Mouse (Mus musculus): ENCODE results near the gene Egfl8. TPM values are rescaled to one million over a fixed set of nuclear protein-coding genes. Genes with fewer than 3 reads are reported as not detected.

The Egfl8 gene
- polyA plus RNA-seq, 1 experiment from 2014 or later: 3.8 TPM

DNA sequence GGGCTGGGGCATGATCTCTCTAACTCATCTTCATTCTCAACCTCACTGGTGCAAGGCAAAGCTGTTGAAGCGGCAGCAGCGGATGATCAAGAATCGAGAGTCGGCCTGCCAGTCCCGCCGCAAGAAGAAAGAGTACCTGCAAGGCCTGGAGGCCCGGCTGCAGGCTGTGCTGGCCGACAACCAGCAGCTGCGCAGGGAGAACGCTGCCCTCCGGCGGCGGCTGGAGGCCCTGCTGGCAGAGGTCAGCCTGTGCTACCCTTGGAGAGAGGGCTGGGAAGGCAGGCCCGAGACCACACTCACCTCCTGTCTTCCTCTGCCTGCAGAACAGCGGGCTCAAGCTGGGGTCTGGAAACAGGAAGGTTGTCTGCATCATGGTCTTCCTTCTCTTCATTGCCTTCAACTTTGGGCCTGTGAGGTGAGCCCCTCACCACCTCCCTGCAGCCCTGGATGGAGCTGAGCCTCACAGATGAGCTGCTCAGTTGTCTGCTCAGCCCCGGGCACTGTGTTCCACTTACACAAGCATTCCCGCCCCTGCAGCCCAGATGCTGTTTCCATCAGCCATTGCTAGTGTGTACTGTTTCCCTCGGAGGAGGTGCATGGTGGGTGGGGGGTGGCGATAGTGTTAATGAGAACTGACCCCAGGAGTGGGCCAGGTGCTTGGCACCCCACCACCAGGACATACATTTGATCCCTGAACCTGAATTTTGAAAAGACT lies 35.9 kb upstream of the Egfl8 start:
- WGBS: 47% methylated on average over 19 of the region's 19 CpGs

GRCm38 (mm10) chr17:34650781-34651180 lies 35.0 kb upstream of the Egfl8 start:
- peaks cover 13% of the 10 kb centered on the region for H3K36me3 ChIP-seq (ENCODE audit: control insufficient read depth, insufficient read depth, low read length)
- H3K4me1 ChIP-seq (replicated peaks; ENCODE audit: control insufficient read depth, insufficient read depth, low read length): peaks cover 26% of the 10 kb centered on the region
- H3K27me3 ChIP-seq (ENCODE audit: control insufficient read depth, insufficient read depth, low read depth, low read length): no peaks in the 10 kb centered on the region
- WGBS: 91% methylated on average over 14 of the region's 14 CpGs
- ATAC-seq (ENCODE audit: low read depth): no peak
- no peak overlapping the region for H3K27ac ChIP-seq (ENCODE audit: low read length)
- no peak overlapping the region for H3K4me3 ChIP-seq (ENCODE audit: low read length)
- H3K9me3 ChIP-seq (ENCODE audit: control insufficient read depth, low read length): no peaks in the 10 kb centered on the region
- no peak overlapping the region for H3K9ac ChIP-seq (ENCODE audit: low read length)
- no peak overlapping the region for H3K4me2 ChIP-seq (ENCODE audit: low read depth, low read length)

More for the DNA sequence above, 35.9 kb upstream of the Egfl8 start:
- no peak overlapping the region for H3K4me3 ChIP-seq (ENCODE audit: low read length)
- H3K27me3 ChIP-seq (ENCODE audit: control insufficient read depth, insufficient read depth, low read depth, low read length): no peaks in the 10 kb centered on the region
- H3K36me3 ChIP-seq (ENCODE audit: control insufficient read depth, insufficient read depth, low read length): peaks cover 13% of the 10 kb centered on the region
- H3K27ac ChIP-seq (ENCODE audit: low read length): no peak overlapping the region
- H3K4me1 ChIP-seq (replicated peaks; ENCODE audit: control insufficient read depth, insufficient read depth, low read length): peaks cover 25% of the 10 kb centered on the region
- ATAC-seq (ENCODE audit: low read depth): no peak
- no peaks in the 10 kb centered on the region for H3K9me3 ChIP-seq (ENCODE audit: control insufficient read depth, low read length)
- H3K4me2 ChIP-seq (ENCODE audit: low read depth, low read length): no peak overlapping the region
- H3K9ac ChIP-seq (ENCODE audit: low read length): no peak overlapping the region

- Histone ChIP-seq H3K4me3 (ENCODE audit: low read length) (no peak overlapping the region), H3K4me2 (ENCODE audit: low read depth, low read length) (no peak overlapping the region), H3K9ac (ENCODE audit: low read length) (no peak overlapping the region), H3K4me1 (replicated peaks; ENCODE audit: control insufficient read depth, insufficient read depth, low read length) (peaks cover 23% of the 10 kb centered on the region), H3K36me3 (ENCODE audit: control insufficient read depth, insufficient read depth, low read length) (peaks cover 13% of the 10 kb centered on the region), H3K27me3 (ENCODE audit: control insufficient read depth, insufficient read depth, low read depth, low read length) (no peaks in the 10 kb centered on the region), H3K27ac (ENCODE audit: low read length) (no peak overlapping the region), H3K9me3 (ENCODE audit: control insufficient read depth, low read length) (no peaks in the 10 kb centered on the region)
- ATAC-seq (ENCODE audit: low read depth): no peak
- WGBS: 80% methylated on average over 18 of the region's 18 CpGs
Observed at GRCm38 (mm10) chr17:34649106-34649864, 33.5 kb upstream of the Egfl8 start.

GRCm38 (mm10) chr17:34648141-34648890 lies 32.5 kb upstream of the Egfl8 start:
- Histone ChIP-seq H3K4me2 (ENCODE audit: low read depth, low read length) (peak overlapping the region; percentile 87), H3K4me1 (replicated peaks; ENCODE audit: control insufficient read depth, insufficient read depth, low read length) (peaks cover 24% of the 10 kb centered on the region), H3K9me3 (ENCODE audit: control insufficient read depth, low read length) (no peaks in the 10 kb centered on the region), H3K27ac (ENCODE audit: low read length) (no peak overlapping the region), H3K4me3 (ENCODE audit: low read length) (no peak overlapping the region), H3K27me3 (ENCODE audit: control insufficient read depth, insufficient read depth, low read depth, low read length) (no peaks in the 10 kb centered on the region), H3K9ac (ENCODE audit: low read length) (no peak overlapping the region), H3K36me3 (ENCODE audit: control insufficient read depth, insufficient read depth, low read length) (peaks cover 13% of the 10 kb centered on the region)
- no peak for ATAC-seq (ENCODE audit: low read depth)
- 80% methylated on average over 16 of the region's 16 CpGs for WGBS

DNA sequence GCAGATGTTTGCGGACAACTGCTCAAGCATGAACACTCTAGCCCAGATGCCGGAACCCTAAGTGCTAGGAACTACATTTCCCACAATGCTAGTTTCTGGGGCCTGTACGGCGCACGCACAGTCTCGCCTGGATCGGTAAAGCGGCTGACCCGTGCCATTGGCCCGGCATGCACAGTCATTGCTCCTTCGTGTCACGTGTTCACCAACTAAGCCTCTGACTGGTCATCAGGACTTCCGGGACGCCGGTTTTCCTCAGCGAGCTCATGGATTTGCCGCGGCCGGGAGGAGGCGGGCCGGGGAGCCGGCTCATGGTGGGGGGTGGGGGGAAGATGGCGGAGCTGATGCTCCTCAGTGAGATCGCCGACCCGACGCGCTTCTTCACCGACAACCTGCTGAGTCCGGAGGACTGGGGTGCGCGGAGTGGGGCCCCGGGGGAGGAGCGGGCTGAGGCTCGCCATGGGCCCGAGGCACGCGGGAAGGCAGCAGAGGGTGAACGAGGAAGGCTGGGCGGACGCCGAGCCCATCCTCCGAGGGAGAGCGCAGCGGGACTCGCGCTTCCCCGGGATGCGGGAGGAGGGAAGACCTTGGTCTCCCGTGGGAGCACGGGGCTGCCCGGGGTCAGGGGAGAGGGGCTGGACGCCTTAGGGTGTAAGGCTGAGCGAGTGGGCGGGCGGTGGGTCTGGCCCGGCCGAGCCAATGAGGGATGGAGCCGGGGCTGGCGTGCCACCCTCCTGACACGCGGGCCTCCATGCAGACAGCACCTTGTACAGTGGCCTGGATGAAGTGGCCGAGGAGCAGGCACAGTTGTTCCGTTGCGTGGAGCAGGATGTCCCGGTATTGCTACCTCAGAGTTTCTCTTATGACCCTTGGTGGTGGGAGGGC lies 31.4 kb upstream of the Egfl8 start, which contains the start of gene Atf6b:
Gene Atf6b, plus strand, starts transcription at position 241 of the 882 bp plus-strand sequence.
- Histone ChIP-seq H3K27me3 (ENCODE audit: control insufficient read depth, insufficient read depth, low read depth, low read length) (no peaks in the 10 kb centered on the region), H3K27ac (ENCODE audit: low read length) (peak within 1 kb of the TSS; percentile 36; the same call in 1 of the 2 replicates), H3K4me2 (ENCODE audit: low read depth, low read length) (peak within 1 kb of the TSS; percentile 87), H3K4me3 (ENCODE audit: low read length) (peak within 1 kb of the TSS; percentile 84), H3K9ac (ENCODE audit: low read length) (peak within 1 kb of the TSS; percentile 84), H3K4me1 (replicated peaks; ENCODE audit: control insufficient read depth, insufficient read depth, low read length) (peaks cover 24% of the 10 kb centered on the region), H3K9me3 (ENCODE audit: control insufficient read depth, low read length) (no peaks in the 10 kb centered on the region), H3K36me3 (ENCODE audit: control insufficient read depth, insufficient read depth, low read length) (peaks cover 12% of the 10 kb centered on the region)
- ATAC-seq (ENCODE audit: low read depth): peak; percentile 97
- under 1% methylated on average over 63 of the region's 66 CpGs for WGBS

DNA sequence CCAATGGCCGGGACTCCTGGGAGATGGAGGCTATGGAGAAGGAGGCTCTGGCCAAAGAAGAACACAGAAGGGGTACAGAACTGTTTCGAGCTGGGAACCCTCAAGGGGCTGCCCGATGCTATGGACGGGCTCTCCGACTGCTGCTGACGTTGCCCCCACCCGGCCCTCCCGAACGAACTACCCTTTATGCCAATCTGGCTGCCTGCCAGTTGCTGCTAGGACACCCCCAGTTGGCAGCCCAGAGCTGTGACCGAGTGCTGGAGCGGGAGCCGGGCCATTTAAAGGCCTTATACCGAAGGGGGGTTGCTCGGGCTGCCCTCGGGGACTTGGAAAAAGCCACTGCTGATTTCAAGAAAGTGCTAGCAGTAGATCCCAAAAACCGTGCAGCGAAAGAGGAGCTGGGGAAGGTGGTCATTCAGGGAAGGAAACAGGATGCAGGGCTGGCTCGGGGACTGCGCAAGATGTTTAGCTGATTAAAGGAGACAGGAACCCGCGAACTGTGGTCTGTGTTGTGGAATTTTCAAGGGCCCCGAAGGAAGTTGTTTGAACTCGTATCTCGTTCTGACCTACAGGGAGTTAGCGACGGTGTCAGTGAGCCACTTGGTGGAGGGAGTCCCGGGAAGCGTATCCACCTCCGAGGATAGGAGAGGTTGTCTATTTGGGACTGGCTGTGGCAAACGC lies 30.2 kb upstream of the Egfl8 start:
- no peak overlapping the region; the same call in 1 of the 2 replicates for H3K4me3 ChIP-seq (ENCODE audit: low read length)

DNA sequence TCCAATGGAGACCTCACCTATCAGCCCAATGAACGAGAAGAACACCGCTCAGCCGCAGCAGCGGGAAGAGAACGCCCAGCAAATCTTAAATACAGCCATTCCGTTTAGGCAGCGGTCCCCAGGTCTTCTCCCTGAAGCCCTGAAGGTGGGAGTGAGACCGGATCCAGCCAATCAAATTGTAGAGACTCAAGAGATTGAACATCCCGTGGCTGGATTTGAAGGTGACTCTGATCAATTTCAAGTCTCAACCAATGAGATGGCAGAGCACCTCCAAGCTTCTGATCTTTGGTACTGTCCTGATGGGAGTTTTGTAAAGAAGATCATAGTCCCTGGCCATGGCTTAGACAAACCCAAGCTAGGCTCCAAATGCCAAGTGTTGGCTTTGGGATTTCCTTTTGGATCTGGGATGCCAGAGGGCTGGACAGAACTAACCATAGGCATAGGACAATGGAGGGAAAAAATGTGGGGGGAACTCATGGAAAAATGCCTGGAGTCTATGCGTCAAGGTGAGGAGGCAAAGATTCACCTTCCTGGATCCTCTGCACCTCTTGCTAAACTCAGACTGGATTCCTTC lies 29.6 kb upstream of the Egfl8 start:
- H3K27ac ChIP-seq (ENCODE audit: low read length): no peak overlapping the region
- peak overlapping the region; percentile 77 for H3K4me3 ChIP-seq (ENCODE audit: low read length)
- peaks cover under 1% of the 10 kb centered on the region; the same call in 1 of the 2 replicates for H3K36me3 ChIP-seq (ENCODE audit: control insufficient read depth, insufficient read depth, low read length)
- peak overlapping the region; percentile 79 for H3K4me2 ChIP-seq (ENCODE audit: low read depth, low read length)
- no peaks in the 10 kb centered on the region for H3K27me3 ChIP-seq (ENCODE audit: control insufficient read depth, insufficient read depth, low read depth, low read length)
- peak overlapping the region; percentile 74 for H3K9ac ChIP-seq (ENCODE audit: low read length)
- H3K4me1 ChIP-seq (replicated peaks; ENCODE audit: control insufficient read depth, insufficient read depth, low read length): peaks cover 24% of the 10 kb centered on the region
- WGBS: 37% methylated on average over 10 of the region's 10 CpGs
- no peak for ATAC-seq (ENCODE audit: low read depth)
- no peaks in the 10 kb centered on the region for H3K9me3 ChIP-seq (ENCODE audit: control insufficient read depth, low read length)

More for the DNA sequence above, 30.2 kb upstream of the Egfl8 start:
- peaks cover 5% of the 10 kb centered on the region for H3K36me3 ChIP-seq (ENCODE audit: control insufficient read depth, insufficient read depth, low read length)
- no peak overlapping the region for H3K9ac ChIP-seq (ENCODE audit: low read length)
- WGBS: 82% methylated on average over 30 of the region's 30 CpGs
- no peak overlapping the region; the same call in 1 of the 2 replicates for H3K27ac ChIP-seq (ENCODE audit: low read length)
- ATAC-seq (ENCODE audit: low read depth): no peak
- peak overlapping the region; percentile 40 for H3K4me2 ChIP-seq (ENCODE audit: low read depth, low read length)
- no peaks in the 10 kb centered on the region for H3K27me3 ChIP-seq (ENCODE audit: control insufficient read depth, insufficient read depth, low read depth, low read length)
- H3K9me3 ChIP-seq (ENCODE audit: control insufficient read depth, low read length): no peaks in the 10 kb centered on the region
- H3K4me1 ChIP-seq (replicated peaks; ENCODE audit: control insufficient read depth, insufficient read depth, low read length): peaks cover 24% of the 10 kb centered on the region

- ATAC-seq (ENCODE audit: low read depth): peak; percentile 79
- H3K4me2 ChIP-seq (ENCODE audit: low read depth, low read length): peak within 1 kb of the TSS; percentile 79
- H3K4me3 ChIP-seq (ENCODE audit: low read length): peak within 1 kb of the TSS; percentile 77
- H3K4me1 ChIP-seq (replicated peaks; ENCODE audit: control insufficient read depth, insufficient read depth, low read length): peaks cover 24% of the 10 kb centered on the region
- peak within 1 kb of the TSS; percentile 74 for H3K9ac ChIP-seq (ENCODE audit: low read length)
- under 1% methylated on average over 16 of the region's 16 CpGs for WGBS
- H3K27me3 ChIP-seq (ENCODE audit: control insufficient read depth, insufficient read depth, low read depth, low read length): no peaks in the 10 kb centered on the region
- no peaks in the 10 kb centered on the region for H3K36me3 ChIP-seq (ENCODE audit: control insufficient read depth, insufficient read depth, low read length)
- H3K9me3 ChIP-seq (ENCODE audit: control insufficient read depth, low read length): no peaks in the 10 kb centered on the region
- H3K27ac ChIP-seq (ENCODE audit: low read length): peak within 1 kb of the TSS; percentile 54; the same call in 1 of the 2 replicates
Observed at GRCm38 (mm10) chr17:34644608-34645007, 28.8 kb upstream of the Egfl8 start, which contains the start of gene Fkbpl. Gene Fkbpl, plus strand, starts transcription at chr17:34644764.

All from lung, embryonic 16.5 days (tissue).